Mouse (Mus musculus) brain, adult 10 weeks (tissue): Measurements from ENCODE around the gene Klk7. TPM values are rescaled to one million over a fixed set of nuclear protein-coding genes. Genes with fewer than 3 reads are reported as not detected.

Source experiments
- polyA plus RNA-seq: library from polyadenylated mRNA; stranded (reverse); fragments of 350-450 nt; fragmentation: Illumina TruSeq; extraction: RNeasy Lipid Tissue Mini Kit (QIAGEN cat#74804); gene quantifications from one replicate; pipeline ENCODE4 v1.2.3, GENCODE M21; 2015; ENCODE audit warnings: low read depth, low replicate concordance

Klk7 gene
- polyA plus RNA-seq: not detected

DNA sequence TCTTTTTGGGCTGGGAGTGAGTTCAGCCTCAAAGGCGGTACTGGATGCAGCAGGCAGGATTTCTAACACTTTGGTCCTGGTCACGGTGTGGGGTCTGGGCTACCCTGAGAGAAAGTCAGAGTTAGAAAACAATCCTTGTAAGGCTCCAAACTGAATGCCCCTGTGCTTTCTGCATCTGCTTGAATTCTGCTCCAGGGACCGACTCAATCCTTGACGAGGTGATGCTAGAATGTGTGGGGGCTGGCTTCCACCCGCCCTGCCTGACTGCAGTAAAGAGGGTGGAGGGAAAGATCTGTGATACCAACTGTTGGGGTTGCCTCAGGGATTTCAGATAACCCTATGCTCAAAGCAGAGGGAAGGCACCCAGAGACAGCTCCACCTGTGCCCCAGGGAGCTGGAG lies at the start of gene Klk7:
TSS of gene Klk7 (plus strand) at position 301 of the 400 bp plus-strand sequence.

DNA sequence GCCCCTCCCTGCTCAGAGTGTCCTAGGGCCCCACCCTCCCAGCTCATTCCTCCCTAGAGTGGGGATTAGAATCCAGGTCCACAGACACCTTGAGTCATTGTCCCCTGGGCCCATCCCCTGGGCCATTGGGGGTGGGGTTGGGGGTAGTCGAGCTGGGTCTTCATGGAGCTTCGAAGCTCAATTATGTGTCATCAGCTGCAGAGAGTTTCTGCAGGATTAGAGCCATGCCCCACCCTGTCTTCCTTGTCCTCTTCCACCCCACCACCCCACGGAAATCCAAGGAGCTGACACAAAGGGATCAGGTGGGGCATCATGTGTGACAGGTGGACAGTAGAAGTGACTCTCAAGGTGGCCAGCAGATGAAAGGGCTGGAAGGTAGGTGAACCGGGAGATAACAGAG lies 42.5 kb upstream of the Klk7 start, which contains the start of gene Klk12:
TSS of gene Klk12 (plus strand) at position 301 of the 400 bp plus-strand sequence.

DNA sequence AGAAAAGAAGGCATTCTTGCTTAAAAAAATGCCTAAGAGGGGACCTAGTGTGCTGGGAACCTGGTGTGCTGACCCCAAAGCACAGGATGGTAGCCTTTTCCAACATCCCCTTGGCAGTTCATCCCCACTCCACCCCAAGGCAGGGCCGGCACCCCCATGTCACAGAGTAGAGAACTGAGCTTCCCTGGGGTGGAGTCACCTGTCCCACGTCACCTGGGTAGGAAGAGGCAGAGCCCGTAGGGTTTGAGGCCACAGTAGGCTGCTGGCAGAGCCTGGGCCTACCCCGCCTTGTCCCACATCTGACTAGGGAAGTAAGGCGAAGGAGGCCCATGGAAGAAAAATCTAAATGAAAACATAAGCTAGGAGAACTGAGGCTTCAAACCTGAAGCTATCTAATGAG lies 36.7 kb upstream of the Klk7 start, which contains the start of gene Klk11:
TSS of gene Klk11 (plus strand) at position 241 of the 400 bp plus-strand sequence.

DNA sequence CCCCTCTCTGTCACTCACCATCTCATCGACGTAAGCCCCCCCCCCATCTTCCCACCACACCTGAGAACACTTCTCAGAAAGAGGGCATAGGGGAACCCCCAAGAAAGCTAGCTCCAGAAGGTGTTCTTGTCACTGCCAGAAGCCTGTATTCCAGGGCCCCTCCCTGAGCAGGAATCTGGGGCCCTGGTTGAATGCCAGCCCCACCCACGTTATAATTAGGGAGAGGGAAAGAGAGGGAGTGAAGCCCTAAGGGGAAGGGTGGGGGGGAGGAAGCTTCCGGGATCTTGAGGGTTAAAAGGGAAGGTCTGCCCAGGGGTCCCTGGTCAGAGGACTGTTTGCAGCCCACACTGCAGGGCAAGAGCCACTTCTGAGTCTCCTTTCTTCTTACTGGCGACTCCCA lies 30.3 kb upstream of the Klk7 start, which contains the start of gene Klk10:
TSS of gene Klk10 (plus strand) at position 290 of the 400 bp plus-strand sequence.

DNA sequence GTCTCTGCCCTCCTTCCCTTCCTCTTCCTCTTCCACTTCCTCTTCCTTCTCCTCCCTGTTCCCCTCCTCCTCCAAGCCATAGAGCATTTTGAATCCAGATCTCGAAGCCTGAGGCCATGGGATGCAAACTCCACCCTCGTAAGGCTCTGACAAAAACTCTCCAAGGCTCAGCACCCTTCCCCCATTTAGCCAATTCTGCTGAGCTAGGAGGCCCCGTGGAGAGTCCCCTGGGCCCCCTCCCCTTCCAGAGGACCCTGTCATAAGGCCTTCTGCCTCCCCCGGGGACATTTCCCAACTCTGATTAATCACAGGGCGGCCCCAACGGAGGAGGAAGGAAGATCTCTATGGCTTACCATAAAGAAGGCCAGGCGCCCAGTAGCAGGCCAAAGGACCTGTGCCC lies 19.5 kb upstream of the Klk7 start, which contains the start of gene Klk9:
TSS of gene Klk9 (plus strand) at position 301 of the 400 bp plus-strand sequence.

DNA sequence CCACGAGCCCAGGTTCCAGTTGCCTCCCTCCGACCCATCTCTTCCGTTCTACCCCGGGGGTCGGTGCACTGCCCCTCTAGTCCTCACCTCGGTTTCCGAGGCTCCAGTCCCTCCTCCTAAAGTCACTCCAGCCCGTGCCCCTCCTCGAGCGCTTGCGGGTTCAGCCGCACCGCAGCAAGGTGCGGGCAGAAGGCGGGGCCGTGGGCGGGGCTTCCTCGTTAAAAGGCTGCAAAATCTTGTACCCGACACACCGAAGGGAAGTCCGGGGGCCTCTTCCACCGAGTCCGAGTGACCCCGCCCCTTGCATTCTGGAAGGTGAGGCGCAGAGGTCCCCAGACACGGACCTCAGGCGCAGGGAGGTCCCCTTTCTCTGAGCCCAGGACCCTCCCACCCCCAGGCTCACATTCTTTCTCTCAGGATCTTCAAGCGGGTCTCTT lies 13.7 kb upstream of the Klk7 start, which contains the start of gene Klk8:
TSS of gene Klk8 (plus strand) at position 245 of the 437 bp plus-strand sequence.

DNA sequence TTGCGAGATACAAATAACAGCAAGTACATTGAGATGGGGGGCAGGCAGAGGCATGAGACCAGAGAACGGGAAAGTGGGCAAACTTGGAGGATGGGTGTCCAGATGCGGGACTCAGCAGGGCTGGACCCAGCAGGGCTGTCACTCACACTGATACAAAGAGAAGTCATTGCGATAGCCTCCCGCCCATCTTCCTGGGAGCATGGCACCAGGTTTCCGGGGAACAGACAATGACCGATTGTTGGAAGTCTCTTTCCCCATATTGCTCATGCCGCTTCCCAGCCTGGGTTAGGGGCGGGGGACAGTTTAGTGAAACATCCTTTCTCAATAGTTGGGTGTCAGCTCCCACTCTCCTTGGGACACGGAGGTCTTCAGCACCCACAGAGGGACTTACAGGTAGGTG lies 13.1 kb downstream of the Klk7 start, which contains the start of gene Klk6:
TSS of gene Klk6 (plus strand) at position 301 of the 400 bp plus-strand sequence.

DNA sequence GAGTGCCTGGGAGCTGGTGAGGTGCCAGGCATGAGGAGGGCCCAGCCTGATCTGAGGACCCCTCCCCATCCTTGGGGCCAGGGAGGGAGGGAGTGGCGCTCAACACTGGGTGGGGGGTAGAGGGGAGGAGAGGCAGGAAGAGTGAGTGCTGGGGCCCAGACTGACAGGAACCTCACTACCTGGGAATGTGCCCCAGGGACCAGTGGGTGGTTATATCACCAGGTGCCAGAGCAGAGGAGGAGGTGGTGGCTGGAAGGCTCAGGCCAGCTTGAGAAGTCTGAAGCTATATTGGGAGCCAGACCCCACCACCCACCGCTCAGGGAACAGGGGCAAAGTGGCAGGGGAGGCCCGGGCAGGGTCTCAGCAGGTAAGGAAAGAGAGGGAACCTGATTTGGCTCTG lies 30.6 kb downstream of the Klk7 start, which contains the start of gene Klk5:
TSS of gene Klk5 (plus strand) at position 271 of the 400 bp plus-strand sequence.

Other genes with a start within 250 kb of the Klk7 start
- 6.1 TPM for gene Zfp658, start 249.0 kb upstream of the Klk7 start, polyA plus RNA-seq
- 13.2 TPM for gene Zfp719, start 231.7 kb upstream of the Klk7 start, polyA plus RNA-seq
- not detected for gene Zfp819, start 204.1 kb upstream of the Klk7 start, polyA plus RNA-seq
- gene Ceacam18, start 176.6 kb upstream of the Klk7 start, polyA plus RNA-seq: not detected
- 1.4 TPM for gene Siglece, start 151.1 kb upstream of the Klk7 start, polyA plus RNA-seq
- 6.3 TPM for gene Ctu1, start 139.3 kb upstream of the Klk7 start, polyA plus RNA-seq
- not detected for gene Klk14, start 120.9 kb upstream of the Klk7 start, polyA plus RNA-seq
- not detected for gene Klk13, start 98.7 kb upstream of the Klk7 start, polyA plus RNA-seq
- not detected for gene Klk12, start 42.4 kb upstream of the Klk7 start, polyA plus RNA-seq
- not detected for gene Klk11, start 36.7 kb upstream of the Klk7 start, polyA plus RNA-seq
- gene Klk10, start 30.3 kb upstream of the Klk7 start, polyA plus RNA-seq: not detected
- not detected for gene Klk9, start 19.4 kb upstream of the Klk7 start, polyA plus RNA-seq
- gene Klk8, start 13.7 kb upstream of the Klk7 start, polyA plus RNA-seq: 7.5 TPM
- gene Klk6, start 13.2 kb downstream of the Klk7 start, polyA plus RNA-seq: 13.7 TPM
- gene Klk5, start 30.7 kb downstream of the Klk7 start, polyA plus RNA-seq: not detected
- gene Klk4, start 69.9 kb downstream of the Klk7 start, polyA plus RNA-seq: not detected
- gene Klk15, start 122.4 kb downstream of the Klk7 start, polyA plus RNA-seq: not detected
- not detected for gene Klk1b8, start 139.4 kb downstream of the Klk7 start, polyA plus RNA-seq
- not detected for gene Klk1b1, start 155.5 kb downstream of the Klk7 start, polyA plus RNA-seq
- not detected for gene Klk1b9, start 164.8 kb downstream of the Klk7 start, polyA plus RNA-seq
- gene Klk1b11, start 184.6 kb downstream of the Klk7 start, polyA plus RNA-seq: not detected
- not detected for gene Klk1b26, start 200.9 kb downstream of the Klk7 start, polyA plus RNA-seq
- not detected for gene Klk1b27, start 241.0 kb downstream of the Klk7 start, polyA plus RNA-seq